Mouse (Mus musculus): Measurements from ENCODE around the gene Foxm1. TPM values are rescaled to one million over a fixed set of nuclear protein-coding genes. Genes with fewer than 3 reads are reported as not detected.

Gene Foxm1
- polyA plus RNA-seq, 1 experiment from 2014 or later = 24.5 TPM

Other genes starting within 250 kb of the Foxm1 start
- gene Tspan9, start 219.4 kb upstream of the Foxm1 start, polyA plus RNA-seq (2016; fragmentation: Nextera tagmentation; extraction: Ambion mirVana) = 23.3 and 26.4 TPM in 2 replicates
- 1.1 and 1.7 TPM in 2 replicates for gene Tead4, start 62.1 kb upstream of the Foxm1 start, polyA plus RNA-seq (2016; fragmentation: Nextera tagmentation; extraction: Ambion mirVana)
- gene Tulp3, start 7.1 kb upstream of the Foxm1 start, polyA plus RNA-seq (2016; fragmentation: Nextera tagmentation; extraction: Ambion mirVana) = 4.7 and 4.8 TPM in 2 replicates
- 78.6 and 81.0 TPM in 2 replicates for gene Rhno1, start 56 bp upstream of the Foxm1 start, polyA plus RNA-seq (2016; fragmentation: Nextera tagmentation; extraction: Ambion mirVana)
- gene Tex52, start 12.5 kb downstream of the Foxm1 start, polyA plus RNA-seq (2016; fragmentation: Nextera tagmentation; extraction: Ambion mirVana) = not detected in 2 replicates
- gene Gm44596, start 12.5 kb downstream of the Foxm1 start, polyA plus RNA-seq (2016; fragmentation: Nextera tagmentation; extraction: Ambion mirVana) = not detected in 2 replicates
- gene Nrip2, start 36.3 kb downstream of the Foxm1 start, polyA plus RNA-seq (2016; fragmentation: Nextera tagmentation; extraction: Ambion mirVana) = 1.3 and 1.6 TPM in 2 replicates
- gene Itfg2, start 62.0 kb downstream of the Foxm1 start, polyA plus RNA-seq (2016; fragmentation: Nextera tagmentation; extraction: Ambion mirVana) = 18.5 and 20.3 TPM in 2 replicates
- 332 and 346 TPM in 2 replicates for gene Fkbp4, start 75.7 kb downstream of the Foxm1 start, polyA plus RNA-seq (2016; fragmentation: Nextera tagmentation; extraction: Ambion mirVana)
- 38.6 and 46.3 TPM in 2 replicates for gene Pzp, start 163.8 kb downstream of the Foxm1 start, polyA plus RNA-seq (2016; fragmentation: Nextera tagmentation; extraction: Ambion mirVana)
- gene A2ml1, start 218.6 kb downstream of the Foxm1 start, polyA plus RNA-seq (2016; fragmentation: Nextera tagmentation; extraction: Ambion mirVana) = 1.4 and 1.7 TPM in 2 replicates